Mouse (Mus musculus) erythroblast, embryonic 14.5 days (primary cell): ENCODE results near the gene Lgi4. TPM values are rescaled to one million over a fixed set of nuclear protein-coding genes. Genes with fewer than 3 reads are reported as not detected.

ENCODE experiments used
- H3K27me3 ChIP-seq: 2 replicates; pipeline ENCODE4 v1.6.1; 2012; ENCODE audit warnings: inconsistent platforms; ENCODE audit not compliant: control insufficient read depth
- H3K36me3 ChIP-seq: 2 replicates; pipeline ENCODE4 v1.6.1; 2012; ENCODE audit warnings: mild to moderate bottlenecking, inconsistent platforms; ENCODE audit not compliant: control insufficient read depth
- H3K4me1 ChIP-seq: 2 replicates; pipeline ENCODE4 v1.6.1; 2012; ENCODE audit warnings: inconsistent platforms; ENCODE audit not compliant: control insufficient read depth
- H3K4me3 ChIP-seq: replicated peaks from 2 replicates; pipeline ENCODE3; 2012; ENCODE audit warnings: moderate library complexity, mild to moderate bottlenecking, inconsistent platforms
- H3K9me3 ChIP-seq: 2 replicates; pipeline ENCODE4 v1.6.1; 2012; ENCODE audit warnings: low read length, inconsistent platforms, mixed read lengths; ENCODE audit not compliant: control insufficient read depth
- GATA1 ChIP-seq: IDR thresholded peaks from 2 replicates; pipeline ENCODE4 v1.6.1; 2012; ENCODE audit warnings: low read length, inconsistent platforms, mixed read lengths
- TAL1 ChIP-seq: IDR thresholded peaks from 3 replicates; pipeline ENCODE4 v1.6.1; 2012; ENCODE audit warnings: low read length, inconsistent platforms, mixed read lengths
- polyA plus RNA-seq: library from polyadenylated mRNA; stranded (reverse); fragments of >175 nt; gene quantifications from 2 replicates; pipeline ENCODE4 v1.2.3, GENCODE M21; 2012

The Lgi4 gene
- polyA plus RNA-seq, 1 experiment: not detected

DNA sequence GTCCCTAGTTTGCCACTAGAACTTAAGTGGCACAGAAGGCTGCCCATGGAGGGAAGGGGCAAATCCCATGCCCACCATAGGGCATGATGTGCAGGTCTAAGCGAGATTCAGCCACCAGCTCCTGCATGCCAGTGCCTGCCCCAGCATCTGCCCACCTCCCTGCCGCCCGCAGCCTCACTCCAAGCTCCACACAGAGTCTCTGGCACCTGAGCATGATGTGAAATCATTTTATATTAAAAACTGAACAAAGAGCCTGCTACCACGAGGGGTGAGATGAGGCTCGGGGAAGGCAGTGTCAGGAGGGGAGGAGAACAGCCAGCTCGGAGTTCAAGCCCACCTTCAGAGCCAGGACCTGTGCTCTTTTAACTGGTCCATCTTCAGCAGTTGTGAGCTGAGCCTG is 11.2 kb downstream of the Lgi4 start:
- Histone ChIP-seq H3K4me1 (no peaks in the 10 kb centered on the region), H3K4me3 (no peak overlapping the region), H3K27me3 (no peaks in the 10 kb centered on the region), H3K36me3 (no peaks in the 10 kb centered on the region), H3K9me3 (no peaks in the 10 kb centered on the region)
- no peak for TF ChIP-seq TAL1

DNA sequence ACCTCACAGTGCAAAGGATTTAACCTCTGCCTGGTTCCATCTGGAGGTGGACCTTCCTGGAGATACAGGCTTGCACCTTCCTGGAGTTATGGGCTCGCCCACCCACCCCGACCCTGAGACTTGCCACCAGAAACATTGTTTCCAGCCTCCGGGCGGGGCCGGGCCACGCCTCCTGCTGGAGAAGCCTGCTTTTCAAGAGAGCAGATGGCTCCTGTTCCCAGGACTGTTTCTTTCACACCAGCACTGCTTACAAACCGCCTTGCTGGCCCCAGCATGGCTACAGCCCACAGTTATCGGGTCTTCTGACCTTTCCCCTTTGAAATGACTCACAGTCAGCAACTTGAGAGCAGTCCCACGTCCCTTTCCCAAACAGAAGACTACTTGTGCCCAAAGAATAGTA is 13.2 kb downstream of the Lgi4 start:
- Histone ChIP-seq H3K36me3 (no peaks in the 10 kb centered on the region), H3K4me3 (no peak overlapping the region), H3K27me3 (no peaks in the 10 kb centered on the region), H3K9me3 (no peaks in the 10 kb centered on the region), H3K4me1 (no peaks in the 10 kb centered on the region)
- TF ChIP-seq GATA1 (no peak), TAL1 (no peak)

- Histone ChIP-seq H3K9me3 (no peaks in the 10 kb centered on the region), H3K27me3 (no peaks in the 10 kb centered on the region), H3K4me3 (no peak overlapping the region), H3K36me3 (no peaks in the 10 kb centered on the region), H3K4me1 (no peaks in the 10 kb centered on the region)
- TF ChIP-seq TAL1: no peak
- no peak for TF ChIP-seq GATA1
These were observed 14.4 kb downstream of the Lgi4 start for GRCm38 (mm10) chr7:31073546-31073945.

DNA sequence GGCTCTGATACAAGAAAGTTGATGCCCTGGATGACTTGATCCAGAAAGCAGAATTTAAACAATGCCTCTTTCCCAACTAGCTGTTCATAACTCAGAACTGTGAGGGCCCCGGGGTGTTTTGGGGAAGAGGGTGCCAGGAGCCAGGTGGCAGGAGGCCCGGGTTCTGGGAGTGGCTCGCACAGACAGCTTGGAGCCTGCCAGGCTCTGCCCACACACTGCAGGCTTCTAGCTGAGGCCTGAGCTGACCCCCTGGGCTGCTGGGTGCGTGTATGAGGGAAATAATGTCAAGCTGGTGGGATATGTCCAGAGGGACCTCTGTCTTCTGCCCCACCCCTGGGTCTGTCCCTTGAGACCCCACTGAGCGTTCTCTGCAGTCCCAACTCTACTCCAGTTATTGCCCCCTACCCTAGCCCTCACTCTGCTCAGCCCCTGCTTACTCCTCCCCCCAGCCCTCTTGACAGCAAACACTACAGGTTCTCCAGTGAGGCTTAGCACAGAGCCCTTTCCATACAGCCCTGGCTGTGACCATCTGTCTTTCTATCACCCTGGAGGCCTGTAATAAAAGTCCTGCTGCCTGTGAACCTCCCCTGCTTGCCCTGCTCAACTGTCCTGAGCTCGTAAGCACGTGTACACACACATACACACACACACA is 15.0 kb downstream of the Lgi4 start:
- no peaks in the 10 kb centered on the region for H3K4me1 ChIP-seq
- no peak overlapping the region for H3K4me3 ChIP-seq
- no peak for TF ChIP-seq TAL1
- H3K9me3 ChIP-seq: no peaks in the 10 kb centered on the region
- no peaks in the 10 kb centered on the region for H3K27me3 ChIP-seq
- H3K36me3 ChIP-seq: no peaks in the 10 kb centered on the region

- TF ChIP-seq TAL1: no peak
- no peak for TF ChIP-seq GATA1
- no peaks in the 10 kb centered on the region for H3K4me1 ChIP-seq
- H3K36me3 ChIP-seq: no peaks in the 10 kb centered on the region
- no peaks in the 10 kb centered on the region for H3K9me3 ChIP-seq
- no peaks in the 10 kb centered on the region for H3K27me3 ChIP-seq
- no peak overlapping the region for H3K4me3 ChIP-seq
These were observed 15.5 kb downstream of the Lgi4 start for GRCm38 (mm10) chr7:31074713-31075069.

GRCm38 (mm10) chr7:31076492-31076891 is 17.4 kb downstream of the Lgi4 start, which contains the start of gene Fxyd3:
Gene Fxyd3, minus strand, starts transcription at chr7:31076704.
- no peaks in the 10 kb centered on the region for H3K27me3 ChIP-seq
- H3K4me1 ChIP-seq: no peaks in the 10 kb centered on the region
- no peaks in the 10 kb centered on the region for H3K36me3 ChIP-seq
- TF ChIP-seq TAL1: no peak
- no peak for TF ChIP-seq GATA1
- no peak within 1 kb of the TSS for H3K4me3 ChIP-seq
- H3K9me3 ChIP-seq: no peaks in the 10 kb centered on the region

DNA sequence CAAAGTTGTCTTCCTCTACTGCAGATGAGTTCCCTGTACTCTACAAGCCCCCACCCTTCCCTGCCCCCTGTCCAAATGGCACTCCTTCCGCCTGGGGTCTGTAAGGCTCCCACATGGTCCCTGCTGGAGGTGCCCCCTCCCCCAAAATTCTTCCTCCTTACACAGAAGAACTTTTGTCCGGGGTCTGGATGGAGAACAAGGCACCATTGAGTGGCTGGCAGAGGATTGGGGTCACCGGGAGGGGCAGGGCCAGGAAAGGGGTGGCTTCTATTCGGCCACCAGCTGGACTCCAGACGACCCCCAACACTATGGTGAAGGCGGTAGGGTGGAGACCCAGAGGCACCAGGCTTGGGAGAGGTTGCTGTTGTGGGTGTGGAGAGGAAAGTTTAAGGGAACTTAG is 18.3 kb downstream of the Lgi4 start:
- Histone ChIP-seq H3K36me3 (no peaks in the 10 kb centered on the region), H3K27me3 (no peaks in the 10 kb centered on the region), H3K4me1 (no peaks in the 10 kb centered on the region), H3K4me3 (no peak overlapping the region), H3K9me3 (no peaks in the 10 kb centered on the region)
- TF ChIP-seq TAL1 (no peak), GATA1 (no peak)

DNA sequence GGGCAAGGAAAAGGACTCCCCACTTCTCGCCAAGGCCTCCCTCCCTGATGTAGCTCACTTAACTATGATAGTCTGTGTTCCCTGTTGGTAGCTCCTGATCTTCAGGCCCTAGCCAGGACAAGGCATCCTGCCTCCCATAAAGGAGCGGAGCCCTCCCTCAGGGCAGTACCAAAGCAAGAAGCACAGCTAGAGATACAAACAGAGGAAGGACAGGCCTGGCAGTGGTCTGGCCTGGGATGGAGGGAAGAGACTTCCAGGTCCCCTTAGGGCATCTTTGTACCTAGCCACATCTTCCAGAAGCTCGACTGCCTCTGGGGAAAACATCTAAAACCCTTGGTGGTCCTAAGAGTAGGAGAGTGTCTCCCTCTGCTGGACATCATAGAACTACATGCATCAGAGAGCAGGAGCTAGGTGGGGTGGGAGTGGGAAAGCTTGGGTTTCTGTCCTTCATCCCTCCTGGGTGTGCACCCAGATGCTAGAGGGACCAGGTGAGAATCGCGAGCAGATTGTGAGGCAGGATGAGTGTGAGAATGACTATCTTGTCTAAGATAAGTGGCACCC is 18.8 kb downstream of the Lgi4 start:
- Histone ChIP-seq H3K4me3 (no peak overlapping the region), H3K36me3 (no peaks in the 10 kb centered on the region), H3K4me1 (no peaks in the 10 kb centered on the region), H3K27me3 (no peaks in the 10 kb centered on the region), H3K9me3 (no peaks in the 10 kb centered on the region)
- TF ChIP-seq TAL1 (no peak), GATA1 (no peak)

DNA sequence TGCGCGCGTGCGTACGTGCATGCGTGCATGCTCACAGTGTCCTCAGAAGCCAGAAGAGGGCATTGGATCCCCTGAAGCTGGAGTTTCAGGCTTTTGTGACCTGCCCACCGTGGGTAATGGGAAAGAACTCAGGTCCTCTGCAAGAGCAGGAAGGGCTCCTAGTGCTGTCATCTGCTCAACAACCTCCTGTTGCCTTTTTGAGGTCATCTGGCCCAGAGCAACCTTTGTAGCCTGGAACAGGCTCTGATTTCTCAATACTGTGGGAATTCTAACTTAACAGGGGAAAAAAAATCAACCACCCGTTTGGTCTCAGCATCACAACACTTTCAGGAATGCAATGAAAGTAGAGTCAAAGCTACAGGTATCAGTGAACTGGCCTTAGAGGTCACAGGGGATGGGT is 20.5 kb downstream of the Lgi4 start:
- Histone ChIP-seq H3K27me3 (no peaks in the 10 kb centered on the region), H3K9me3 (no peaks in the 10 kb centered on the region), H3K4me3 (no peak overlapping the region), H3K36me3 (no peaks in the 10 kb centered on the region), H3K4me1 (no peaks in the 10 kb centered on the region)
- no peak for TF ChIP-seq GATA1
- TF ChIP-seq TAL1: no peak

DNA sequence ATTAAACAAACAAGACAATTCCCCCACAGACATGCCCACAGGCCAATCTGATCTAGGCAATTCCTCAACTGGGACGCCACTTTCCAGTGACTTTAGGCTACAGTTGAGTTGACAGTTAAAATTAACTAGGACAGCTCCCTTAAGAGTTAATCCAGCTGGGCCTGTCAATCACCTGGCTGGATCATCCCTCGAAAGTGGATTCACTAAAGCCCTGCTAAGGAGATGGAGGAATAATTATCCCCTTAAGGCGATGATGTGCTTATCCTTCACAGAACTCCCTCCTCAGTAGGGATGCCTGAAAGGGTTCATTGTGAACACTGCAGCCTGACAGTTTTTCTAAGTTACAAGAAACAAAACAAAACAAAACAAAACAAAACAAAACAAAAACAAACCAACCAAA is 21.5 kb downstream of the Lgi4 start:
- Histone ChIP-seq H3K4me1 (no peaks in the 10 kb centered on the region), H3K36me3 (no peaks in the 10 kb centered on the region), H3K4me3 (no peak overlapping the region), H3K27me3 (no peaks in the 10 kb centered on the region), H3K9me3 (no peaks in the 10 kb centered on the region)
- TF ChIP-seq TAL1 (no peak), GATA1 (no peak)
